Mouse (Mus musculus): ENCODE measurements at regions not wholly inside any gene's neighbourhood (a gene's known extent, or its start where the extent isn't known, plus 50 kb on each side); places are given as distances from the start of the nearest gene placed in this dataset.
A peak's percentile ranks its signal among the peaks of the same experiment; 100 is the strongest.

DNA sequence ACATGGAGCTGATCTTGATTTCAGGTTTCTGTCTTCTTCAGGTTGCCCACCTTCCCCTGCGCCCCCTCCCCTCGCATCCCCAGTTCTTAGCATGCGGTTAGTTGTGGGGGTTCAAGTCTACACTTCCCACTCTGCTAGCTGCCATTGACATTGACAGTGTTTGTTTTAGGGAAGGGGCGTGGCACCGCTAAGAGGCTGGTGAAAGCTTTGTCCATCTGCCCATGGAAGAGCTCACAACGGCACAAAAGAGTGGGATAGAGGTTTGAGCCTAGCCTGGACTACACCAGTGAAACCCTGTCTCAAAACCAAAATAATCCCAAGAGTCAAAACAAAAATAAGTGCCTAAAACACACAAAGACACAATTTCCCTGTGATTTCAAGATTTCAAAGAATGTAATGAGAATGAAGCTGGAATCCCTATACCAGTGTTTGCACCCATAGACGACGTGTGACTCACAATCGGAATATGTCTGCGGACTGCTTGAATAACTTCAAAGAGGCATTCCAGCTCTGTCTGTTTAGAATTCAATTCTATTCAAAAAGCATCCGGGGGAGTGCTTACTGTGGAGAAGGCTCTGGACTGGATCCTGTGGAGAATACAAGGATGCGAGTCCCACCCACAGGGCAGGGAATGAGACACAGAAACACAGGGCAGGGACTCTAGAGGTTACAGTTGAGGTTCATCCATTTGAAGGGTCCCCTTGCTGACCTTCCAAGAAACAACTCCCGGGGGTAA is 295.5 kb upstream of the Gm4791 start:
- WGBS = 62% methylated on average over 13 of the region's 13 CpGs
- peak; percentile 5 for DNase-seq (ENCODE audit: low spot score)
- no peaks in the 10 kb centered on the region for H3K9me3 ChIP-seq (ENCODE audit: control insufficient read depth, low read length)

DNA sequence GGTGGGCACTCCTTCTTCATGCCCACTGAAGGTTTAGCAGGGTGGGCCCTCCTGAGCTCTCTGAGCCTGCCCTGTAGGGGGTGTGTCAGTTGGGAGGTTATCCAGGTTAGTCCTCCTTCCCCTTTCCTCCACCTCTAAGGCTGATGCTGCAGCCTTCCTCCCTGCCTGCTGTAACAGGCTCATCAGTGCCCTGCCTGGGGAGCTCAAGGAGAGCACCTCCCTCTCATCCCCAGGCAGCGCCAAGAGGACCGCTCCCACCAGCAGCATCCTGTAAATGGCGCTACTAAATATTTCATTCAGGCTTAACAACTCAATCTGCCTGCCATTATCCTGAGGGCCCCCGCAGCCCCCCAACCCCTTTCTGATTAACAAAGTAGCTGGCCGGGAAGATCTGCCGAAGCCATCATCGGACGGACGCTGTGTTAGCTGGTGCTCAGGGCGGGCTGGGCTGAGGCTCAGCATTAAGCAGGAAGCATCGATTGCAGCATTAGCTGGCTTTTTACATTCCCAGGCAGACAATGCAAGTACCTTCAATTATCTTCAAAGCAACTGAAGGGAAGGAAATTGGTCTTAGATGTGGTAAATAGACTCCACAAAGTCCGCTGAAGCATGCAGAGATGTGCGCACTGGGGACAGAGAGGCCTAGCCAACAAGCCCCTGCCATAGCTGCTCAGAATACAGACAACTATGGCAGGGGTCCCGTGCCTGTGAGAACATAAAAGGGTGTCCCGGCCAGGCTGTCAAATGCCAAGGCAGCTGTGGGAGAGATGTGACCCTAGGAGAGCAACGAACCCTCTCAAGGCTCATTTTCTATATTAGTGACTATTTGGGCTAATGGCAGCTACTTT is 296.3 kb upstream of the Gm4791 start:
- Histone ChIP-seq H3K27ac (replicated peaks; ENCODE audit: low read depth, low read length) (no peak overlapping the region), H3K27me3 (replicated peaks; ENCODE audit: control insufficient read depth, insufficient read depth, low read length) (0 out of 2 replicates have a peak, but pooled peaks cover 5% of the 10 kb centered on the region), H3K36me3 (ENCODE audit: control insufficient read depth, insufficient read depth, low read length) (no peaks in the 10 kb centered on the region), H3K4me1 (ENCODE audit: control insufficient read depth, insufficient read depth, low read length) (no peaks in the 10 kb centered on the region), H3K4me3 (ENCODE audit: low read depth, low read length) (no peak overlapping the region), H3K4me2 (ENCODE audit: low read depth, low read length) (no peak overlapping the region), H3K9me3 (ENCODE audit: control insufficient read depth, low read length) (no peaks in the 10 kb centered on the region), H3K9ac (ENCODE audit: low read depth, low read length) (no peak overlapping the region)
- ATAC-seq (ENCODE audit: low read depth) (no peak), DNase-seq (ENCODE audit: low spot score) (peak; percentile 9)
- WGBS = 37% methylated on average over 16 of the region's 16 CpGs

More for the DNA sequence above, 295.5 kb upstream of the Gm4791 start:
- Histone ChIP-seq H3K27ac (replicated peaks; ENCODE audit: low read depth, low read length) (no peak overlapping the region), H3K9ac (ENCODE audit: low read depth, low read length) (no peak overlapping the region), H3K36me3 (ENCODE audit: control insufficient read depth, insufficient read depth, low read length) (no peaks in the 10 kb centered on the region), H3K4me1 (ENCODE audit: control insufficient read depth, insufficient read depth, low read length) (no peaks in the 10 kb centered on the region), H3K4me3 (ENCODE audit: low read depth, low read length) (no peak overlapping the region), H3K4me2 (ENCODE audit: low read depth, low read length) (no peak overlapping the region), H3K27me3 (replicated peaks; ENCODE audit: control insufficient read depth, insufficient read depth, low read length) (0 out of 2 replicates have a peak, but pooled peaks cover 5% of the 10 kb centered on the region)
- ATAC-seq (ENCODE audit: low read depth) = no peak

DNA sequence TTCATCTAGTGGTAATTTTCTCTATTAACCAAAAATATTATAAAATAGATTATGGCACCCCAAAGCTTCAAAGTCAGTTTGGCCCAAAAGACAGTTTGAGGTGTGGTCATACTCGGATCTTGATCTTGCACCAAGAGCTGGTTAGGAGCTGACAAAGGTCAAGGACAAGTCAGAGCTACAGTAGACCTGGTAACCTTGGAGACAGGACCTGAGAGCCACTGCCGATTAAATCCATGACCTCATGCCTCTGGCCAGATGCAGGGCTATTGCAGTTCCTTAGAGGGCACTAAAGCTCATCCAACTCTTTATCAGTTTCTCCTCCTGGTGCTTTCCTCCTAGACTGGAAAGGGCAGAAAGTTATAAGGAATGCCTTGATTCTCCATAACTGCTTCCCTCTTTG is 302.4 kb upstream of the Gm4791 start:
- Histone ChIP-seq H3K27me3 (replicated peaks; ENCODE audit: control insufficient read depth, insufficient read depth, low read length) (no peaks in the 10 kb centered on the region), H3K4me1 (ENCODE audit: control insufficient read depth, insufficient read depth, low read length) (no peaks in the 10 kb centered on the region), H3K4me2 (ENCODE audit: low read depth, low read length) (no peak overlapping the region), H3K27ac (replicated peaks; ENCODE audit: low read depth, low read length) (no peak overlapping the region), H3K9me3 (ENCODE audit: control insufficient read depth, low read length) (no peaks in the 10 kb centered on the region), H3K36me3 (ENCODE audit: control insufficient read depth, insufficient read depth, low read length) (no peaks in the 10 kb centered on the region), H3K9ac (ENCODE audit: low read depth, low read length) (no peak overlapping the region), H3K4me3 (ENCODE audit: low read depth, low read length) (no peak overlapping the region)
- ATAC-seq (ENCODE audit: low read depth) (no peak), DNase-seq (ENCODE audit: low spot score) (no peak)
- 72% methylated on average over 2 of the region's 2 CpGs for WGBS

DNA sequence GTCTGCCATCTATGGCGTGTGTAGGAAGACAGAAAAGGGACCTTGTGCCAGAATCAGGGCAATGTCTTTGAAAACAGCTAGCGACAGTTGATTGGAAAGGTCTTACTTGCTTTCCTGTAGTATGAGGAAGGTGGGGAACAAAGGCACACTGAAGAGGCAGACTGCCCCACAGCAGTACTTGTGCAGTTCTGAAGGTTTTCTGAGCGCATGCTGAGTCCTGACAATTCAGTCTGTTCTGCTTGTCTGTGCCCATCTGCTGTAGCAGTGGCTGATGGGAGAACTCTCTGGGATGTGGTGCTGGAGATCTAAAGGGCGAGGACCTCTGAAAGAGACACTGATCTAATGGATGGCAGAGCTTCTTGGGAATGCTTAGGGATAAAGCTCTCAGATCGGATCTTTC is 309.2 kb upstream of the Gm4791 start:
- no peak for ATAC-seq (ENCODE audit: low read depth)
- H3K9ac ChIP-seq (ENCODE audit: low read depth, low read length) = no peak overlapping the region

DNA sequence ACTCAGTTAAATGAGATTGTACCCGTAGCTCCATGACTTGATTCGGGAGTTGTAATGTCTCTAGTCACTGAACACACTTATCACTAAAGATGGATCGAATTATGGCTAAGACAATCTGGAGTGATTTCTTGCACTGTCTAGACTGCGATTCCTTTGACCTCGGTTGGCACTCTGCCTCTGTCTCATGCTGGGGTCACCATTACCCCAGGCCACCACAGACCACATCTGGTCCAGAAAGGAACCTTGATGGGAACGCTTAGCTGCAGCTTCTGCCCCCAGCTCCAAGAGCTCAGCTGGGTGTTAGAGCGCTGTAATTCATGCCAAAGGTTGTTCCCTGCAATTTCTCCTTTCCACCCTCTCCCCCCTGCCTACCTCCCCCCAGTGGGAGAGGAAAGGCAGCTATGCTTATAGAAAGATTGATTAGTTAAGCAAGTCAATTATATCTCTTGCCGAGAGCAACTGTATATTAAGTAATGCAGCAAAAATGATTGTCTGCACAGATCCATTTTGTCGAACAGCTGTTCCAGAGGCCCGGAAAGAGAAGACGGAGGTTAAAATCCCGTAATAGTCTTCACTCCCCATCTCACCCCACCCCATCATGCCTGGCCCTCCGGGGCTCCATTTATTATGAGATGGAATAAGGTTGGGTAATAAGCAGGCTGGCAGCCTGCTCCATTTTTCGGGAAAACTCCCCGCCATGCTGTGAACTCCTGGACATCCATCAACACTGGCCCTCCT is 314.3 kb upstream of the Gm4791 start:
- Histone ChIP-seq H3K9ac (ENCODE audit: low read depth, low read length) (no peak overlapping the region), H3K4me3 (ENCODE audit: low read depth, low read length) (no peak overlapping the region), H3K27me3 (replicated peaks; ENCODE audit: control insufficient read depth, insufficient read depth, low read length) (no peaks in the 10 kb centered on the region), H3K4me1 (ENCODE audit: control insufficient read depth, insufficient read depth, low read length) (no peaks in the 10 kb centered on the region), H3K36me3 (ENCODE audit: control insufficient read depth, insufficient read depth, low read length) (no peaks in the 10 kb centered on the region), H3K27ac (replicated peaks; ENCODE audit: low read depth, low read length) (no peak overlapping the region), H3K4me2 (ENCODE audit: low read depth, low read length) (no peak overlapping the region), H3K9me3 (ENCODE audit: control insufficient read depth, low read length) (no peaks in the 10 kb centered on the region)
- no peak for ATAC-seq (ENCODE audit: low read depth)
- DNase-seq (ENCODE audit: low spot score) = no peak
- 61% methylated on average over 15 of the region's 15 CpGs for WGBS

More for the DNA sequence above, 309.2 kb upstream of the Gm4791 start:
- Histone ChIP-seq H3K4me1 (ENCODE audit: control insufficient read depth, insufficient read depth, low read length) (no peaks in the 10 kb centered on the region), H3K36me3 (ENCODE audit: control insufficient read depth, insufficient read depth, low read length) (no peaks in the 10 kb centered on the region), H3K27ac (replicated peaks; ENCODE audit: low read depth, low read length) (no peak overlapping the region), H3K27me3 (replicated peaks; ENCODE audit: control insufficient read depth, insufficient read depth, low read length) (no peaks in the 10 kb centered on the region), H3K9me3 (ENCODE audit: control insufficient read depth, low read length) (no peaks in the 10 kb centered on the region), H3K4me2 (ENCODE audit: low read depth, low read length) (no peak overlapping the region), H3K4me3 (ENCODE audit: low read depth, low read length) (no peak overlapping the region)
- WGBS = 79% methylated on average over 5 of the region's 5 CpGs
- DNase-seq (ENCODE audit: low spot score) = no peak

DNA sequence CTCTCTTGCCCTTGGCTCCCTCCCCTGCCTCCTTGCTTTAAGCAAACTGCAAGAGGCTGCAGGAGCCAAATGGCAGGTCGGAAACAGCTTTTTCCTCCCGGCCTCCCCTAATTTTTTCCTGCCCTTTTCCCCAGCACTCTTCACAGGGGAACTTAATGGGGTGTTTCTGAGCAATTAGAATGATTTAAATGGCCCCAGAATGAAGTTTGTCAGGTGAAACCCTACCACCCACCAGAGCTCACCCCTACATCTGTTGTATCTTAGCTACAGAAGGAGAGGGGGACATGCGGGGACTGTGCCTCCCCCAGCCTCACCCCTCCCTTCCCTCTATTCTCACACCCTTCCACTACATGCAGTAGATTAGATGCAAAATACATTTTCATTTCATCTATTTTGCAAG is 326.5 kb upstream of the Gm4791 start:
- Histone ChIP-seq H3K27me3 (replicated peaks; ENCODE audit: control insufficient read depth, insufficient read depth, low read length) (no peaks in the 10 kb centered on the region), H3K4me3 (ENCODE audit: low read depth, low read length) (no peak overlapping the region), H3K27ac (replicated peaks; ENCODE audit: low read depth, low read length) (no peak overlapping the region), H3K4me2 (ENCODE audit: low read depth, low read length) (no peak overlapping the region), H3K4me1 (ENCODE audit: control insufficient read depth, insufficient read depth, low read length) (no peaks in the 10 kb centered on the region), H3K9me3 (ENCODE audit: control insufficient read depth, low read length) (no peaks in the 10 kb centered on the region), H3K9ac (ENCODE audit: low read depth, low read length) (no peak overlapping the region), H3K36me3 (ENCODE audit: control insufficient read depth, insufficient read depth, low read length) (no peaks in the 10 kb centered on the region)
- no peak for DNase-seq (ENCODE audit: low spot score)
- ATAC-seq (ENCODE audit: low read depth) = no peak
- WGBS = 27% methylated on average over 3 of the region's 3 CpGs

DNA sequence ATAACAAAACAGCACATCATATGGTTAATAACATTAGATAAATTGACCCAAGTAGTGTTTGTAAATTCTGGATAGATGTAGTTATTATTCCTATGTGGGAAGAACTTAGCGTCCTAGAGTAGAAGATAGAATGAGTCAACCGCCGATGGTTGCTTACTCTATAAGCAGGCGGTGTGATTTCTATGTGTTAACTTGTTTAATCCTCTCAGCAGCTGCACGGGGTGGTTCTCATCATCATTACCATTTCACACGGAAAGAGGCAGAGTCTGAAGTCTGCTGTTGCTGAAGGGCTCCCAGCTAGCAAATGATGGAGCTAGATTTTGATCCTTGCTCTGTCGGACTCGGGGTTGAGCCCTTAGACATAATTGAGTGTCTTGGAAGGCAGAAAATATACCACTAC is 334.6 kb upstream of the 4931429L15Rik start:
- WGBS = 83% methylated on average over 8 of the region's 8 CpGs

DNA sequence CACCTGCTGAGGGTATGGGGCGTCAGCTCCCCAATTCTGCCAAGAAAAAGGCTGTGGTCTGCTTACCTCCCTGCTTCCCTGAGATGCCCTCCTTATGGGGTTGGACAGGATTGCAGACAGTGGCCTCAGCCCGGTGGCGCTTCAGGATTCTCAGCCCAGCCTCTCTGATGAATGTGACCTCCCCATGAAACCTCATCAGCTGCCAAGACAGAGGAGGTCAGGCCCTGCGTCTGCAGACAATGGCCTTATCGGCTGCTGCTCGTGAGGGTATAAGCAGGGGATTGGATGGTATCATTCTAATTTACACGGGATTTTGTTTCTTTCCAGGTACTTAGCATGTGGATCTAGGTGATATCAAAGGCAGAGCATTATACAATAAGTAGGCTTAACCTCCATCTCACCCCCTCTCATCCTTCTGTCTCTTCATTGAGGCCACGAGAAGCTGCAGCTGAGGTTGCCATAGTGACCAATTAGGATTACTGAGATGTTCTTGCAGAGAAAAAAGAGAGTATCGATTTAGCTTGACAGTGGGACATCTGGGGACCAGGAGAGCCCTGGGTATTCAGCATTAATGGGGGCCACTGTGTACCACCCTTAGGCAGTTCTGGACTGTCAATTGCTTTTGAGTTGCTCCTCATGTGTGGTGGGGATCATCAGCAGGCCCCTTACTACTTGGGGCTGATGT is 327.6 kb upstream of the 4931429L15Rik start:
- Histone ChIP-seq H3K27ac (replicated peaks; ENCODE audit: low read depth, low read length) (no peak overlapping the region), H3K36me3 (ENCODE audit: control insufficient read depth, insufficient read depth, low read length) (no peaks in the 10 kb centered on the region), H3K4me1 (ENCODE audit: control insufficient read depth, insufficient read depth, low read length) (no peaks in the 10 kb centered on the region), H3K9me3 (ENCODE audit: control insufficient read depth, low read length) (no peaks in the 10 kb centered on the region), H3K4me2 (ENCODE audit: low read depth, low read length) (no peak overlapping the region), H3K4me3 (ENCODE audit: low read depth, low read length) (no peak overlapping the region), H3K27me3 (replicated peaks; ENCODE audit: control insufficient read depth, insufficient read depth, low read length) (no peaks in the 10 kb centered on the region), H3K9ac (ENCODE audit: low read depth, low read length) (no peak overlapping the region)
- DNase-seq (ENCODE audit: low spot score) = peak; percentile 16
- peak; percentile 30; the same call in 1 of the 2 replicates for ATAC-seq (ENCODE audit: low read depth)
- WGBS = 51% methylated on average over 9 of the region's 9 CpGs

More for the DNA sequence above, 334.6 kb upstream of the 4931429L15Rik start:
- Histone ChIP-seq H3K4me2 (ENCODE audit: low read depth, low read length) (no peak overlapping the region), H3K9me3 (ENCODE audit: control insufficient read depth, low read length) (no peaks in the 10 kb centered on the region), H3K4me1 (ENCODE audit: control insufficient read depth, insufficient read depth, low read length) (no peaks in the 10 kb centered on the region), H3K36me3 (ENCODE audit: control insufficient read depth, insufficient read depth, low read length) (no peaks in the 10 kb centered on the region), H3K27ac (replicated peaks; ENCODE audit: low read depth, low read length) (no peak overlapping the region), H3K27me3 (replicated peaks; ENCODE audit: control insufficient read depth, insufficient read depth, low read length) (no peaks in the 10 kb centered on the region), H3K9ac (ENCODE audit: low read depth, low read length) (no peak overlapping the region), H3K4me3 (ENCODE audit: low read depth, low read length) (no peak overlapping the region)
- no peak for ATAC-seq (ENCODE audit: low read depth)
- no peak for DNase-seq (ENCODE audit: low spot score)

Measured in embryonic facial prominence, embryonic 14.5 days (tissue).